Mouse (Mus musculus): Measurements from ENCODE around the gene Jup.
A peak's percentile ranks its signal among the peaks of the same experiment; 100 is the strongest.
"Not testable (repeated sequence)": the region's sequence is repeated elsewhere in the genome, so short reads cannot be mapped to it uniquely, and the experiment has no call there.

Gene Jup

GRCm38 (mm10) chr11:100389931-100390445 is 7.6 kb downstream of the Jup start:
- DNase-seq (ENCODE audit: low spot score in 2 of 2): no peak

DNA sequence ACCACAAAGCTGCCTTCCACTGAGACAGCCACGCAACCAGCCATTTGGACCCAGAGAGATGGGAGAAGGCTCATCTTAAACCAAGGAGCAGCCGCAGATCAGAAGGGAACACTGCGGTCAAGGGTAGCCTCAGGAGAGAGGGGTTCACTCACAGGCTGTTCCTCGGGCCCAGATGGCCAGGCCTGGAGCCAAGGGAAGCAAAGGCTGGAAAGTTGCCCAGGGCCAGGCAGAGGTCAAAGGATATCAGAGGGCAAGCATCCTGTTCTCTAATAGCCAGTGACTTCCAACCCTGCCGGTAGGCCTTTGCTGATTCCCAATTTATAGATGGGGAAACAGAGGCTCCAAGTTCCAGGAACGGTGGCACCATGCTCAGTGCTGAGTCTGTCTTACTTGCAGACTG is 9.0 kb downstream of the Jup start:
- no peak for DNase-seq (ENCODE audit: low spot score in 2 of 2)

DNA sequence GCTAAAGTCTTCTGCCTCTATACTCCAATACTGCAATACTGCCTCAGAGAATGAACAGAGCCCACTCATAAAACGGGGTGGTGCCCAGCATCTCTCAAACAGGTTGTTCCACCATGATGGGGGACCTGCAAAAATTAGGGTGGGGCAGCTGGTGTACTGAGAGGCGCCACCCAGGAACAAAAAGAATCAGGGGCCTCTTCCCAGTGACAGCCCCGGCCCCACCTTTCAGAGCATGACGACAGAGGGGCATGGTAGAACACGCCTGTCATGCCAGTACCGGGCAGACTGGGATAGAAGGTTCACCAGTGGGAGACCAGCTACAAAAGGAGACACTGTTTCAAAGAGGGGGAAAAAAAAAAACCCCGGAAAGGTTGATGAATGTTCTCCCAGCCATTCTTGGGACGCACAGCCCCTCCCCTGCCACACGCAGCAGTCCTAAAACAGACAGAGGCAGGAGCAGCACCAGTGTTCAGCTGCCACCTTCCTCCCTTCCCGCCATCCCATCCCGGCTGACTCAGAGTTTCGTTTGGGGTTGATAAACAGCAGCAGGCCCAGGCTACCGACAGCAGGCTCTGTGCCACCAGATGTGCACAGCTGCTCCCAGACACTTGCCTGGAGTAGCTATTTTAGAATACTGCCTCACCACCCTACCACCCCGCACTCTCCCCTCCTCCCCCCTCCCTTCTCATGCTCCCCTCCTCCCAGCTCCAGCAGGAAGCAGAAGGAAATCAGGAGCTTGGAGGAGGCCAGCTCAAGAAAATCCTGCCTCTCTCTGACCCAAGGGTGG is 9.8 kb downstream of the Jup start:
- DNase-seq (ENCODE audit: low spot score in 2 of 2): no peak

DNA sequence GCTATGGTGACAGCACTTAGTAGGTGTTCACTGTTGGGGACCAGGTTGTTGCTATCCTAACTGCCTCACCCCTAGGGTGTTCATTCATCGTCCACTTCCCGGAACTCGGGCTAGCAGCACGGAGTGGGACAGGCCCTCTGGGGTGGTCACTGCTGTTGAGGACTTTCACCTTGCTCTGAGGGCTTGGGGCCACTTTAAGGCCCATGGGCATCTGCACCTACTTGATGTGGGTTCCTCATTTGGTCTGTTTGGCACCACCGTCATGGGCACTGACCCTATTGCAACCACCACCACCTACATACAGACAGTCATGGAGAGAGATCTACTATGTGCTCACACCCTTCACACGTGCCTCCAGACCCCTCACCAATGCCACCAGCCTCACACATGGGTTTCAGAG is 10.5 kb downstream of the Jup start:
- no peak for DNase-seq (ENCODE audit: low spot score in 2 of 2)

- DNase-seq (ENCODE audit: low spot score in 2 of 2): no peak
These were observed 11.0 kb downstream of the Jup start for GRCm38 (mm10) chr11:100386586-100386985.

DNA sequence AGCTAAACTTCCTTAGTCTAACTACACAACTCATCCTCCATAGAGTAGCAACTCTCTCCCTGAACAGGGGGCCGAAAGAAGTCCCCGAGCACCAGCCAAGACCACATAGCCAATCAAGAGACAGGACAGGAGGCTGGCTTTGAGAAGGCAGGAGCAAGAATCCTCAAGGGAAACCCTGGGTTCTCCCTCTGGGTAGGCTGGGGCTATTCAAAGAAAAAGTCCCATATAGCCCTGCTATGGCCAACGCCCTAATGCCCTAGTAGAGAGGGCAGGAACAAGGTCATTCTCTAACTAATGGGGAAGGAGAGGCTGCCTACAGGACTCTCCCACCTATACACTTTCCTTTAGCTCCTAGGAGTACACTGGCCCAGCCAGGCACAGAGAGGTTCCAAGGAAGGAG is 12.5 kb downstream of the Jup start:
- no peak for DNase-seq (ENCODE audit: low spot score in 2 of 2)

GRCm38 (mm10) chr11:100382682-100383081 is 14.9 kb downstream of the Jup start:
- DNase-seq (ENCODE audit: low spot score in 2 of 2): no peak

DNA sequence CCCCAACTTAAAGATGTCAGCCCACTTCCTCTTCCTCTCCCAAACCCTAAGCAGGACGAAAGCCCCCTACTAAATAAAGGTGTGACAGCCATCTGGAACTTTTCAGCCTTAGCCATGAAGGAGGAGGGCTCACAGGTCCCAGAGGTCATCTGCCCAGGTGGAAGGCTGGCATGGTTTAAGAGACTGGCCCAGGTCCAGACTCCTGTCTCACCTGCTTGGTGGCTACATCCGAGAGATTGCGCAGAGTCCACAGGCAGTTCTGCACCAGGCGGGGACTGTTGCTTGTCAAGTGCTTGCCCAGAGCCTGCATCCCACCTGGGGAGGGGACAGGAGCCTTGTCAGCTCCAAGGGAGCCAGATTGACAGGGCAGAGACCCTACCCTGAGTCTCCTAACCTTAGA is 18.3 kb downstream of the Jup start:
- no peak for DNase-seq (ENCODE audit: low spot score in 2 of 2)

DNA sequence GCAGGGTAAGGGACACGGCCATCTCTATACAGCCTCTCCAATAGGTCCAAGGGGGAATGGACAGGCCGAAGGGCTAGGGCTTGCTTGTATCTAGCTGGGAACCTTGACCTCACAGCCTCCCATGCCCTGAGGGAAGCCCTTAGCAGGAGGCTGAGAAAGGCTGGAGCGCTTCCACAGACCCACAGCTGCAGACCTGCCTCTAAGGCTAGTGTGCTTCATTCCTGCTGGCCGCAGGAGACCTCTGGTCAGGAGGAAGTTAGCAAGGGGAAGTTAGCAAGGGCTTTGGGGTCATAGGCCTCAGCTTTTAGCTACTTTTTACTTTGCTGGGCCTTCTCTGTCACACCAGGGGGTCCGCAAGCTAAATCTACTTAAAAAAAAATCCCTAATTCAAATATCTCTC is 19.1 kb downstream of the Jup start:
- no peak for DNase-seq (ENCODE audit: low spot score in 2 of 2)

- DNase-seq (ENCODE audit: low spot score in 2 of 2): no peak
These were observed 19.6 kb downstream of the Jup start for GRCm38 (mm10) chr11:100377989-100378388.

DNA sequence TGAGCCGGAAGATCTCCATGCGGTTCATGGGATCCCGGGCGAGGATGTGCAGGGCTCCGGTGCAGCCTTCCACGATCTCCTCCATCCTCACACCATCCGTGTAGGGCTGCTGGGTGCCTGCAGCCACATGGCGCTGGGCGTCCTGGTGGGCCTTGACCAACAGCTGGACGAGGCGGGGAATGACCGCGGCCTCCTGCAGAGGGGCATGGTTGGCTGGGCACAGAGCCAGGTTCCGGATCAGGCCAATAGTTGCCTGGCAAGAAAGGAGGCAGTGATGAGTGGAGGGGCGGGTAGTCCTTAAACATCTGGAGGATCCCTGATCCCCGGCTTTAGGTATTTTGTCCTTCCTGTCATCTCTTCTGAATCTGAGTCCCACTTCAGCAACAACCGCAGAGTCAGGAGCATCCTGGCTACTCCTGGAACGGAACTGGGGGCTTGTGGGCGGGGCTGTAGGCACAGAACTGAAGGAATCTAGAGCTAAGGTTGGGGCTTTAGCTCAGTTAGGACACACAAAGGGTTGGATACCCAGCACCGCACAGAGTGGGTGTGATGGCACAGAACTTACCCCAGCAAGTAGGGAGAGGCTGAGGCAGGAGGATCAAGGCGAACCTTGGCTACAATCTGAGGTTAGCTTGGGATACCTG is 20.7 kb downstream of the Jup start:
- DNase-seq (ENCODE audit: low spot score in 2 of 2): no peak

GRCm38 (mm10) chr11:100376005-100376404 is 21.6 kb downstream of the Jup start:
- DNase-seq (ENCODE audit: low spot score in 2 of 2): no peak

GRCm38 (mm10) chr11:100375127-100375526 is 22.4 kb downstream of the Jup start:
- DNase-seq (ENCODE audit: low spot score in 2 of 2): no peak

GRCm38 (mm10) chr11:100371981-100372558 is 25.5 kb downstream of the Jup start:
- DNase-seq (ENCODE audit: low spot score in 2 of 2): no peak

DNA sequence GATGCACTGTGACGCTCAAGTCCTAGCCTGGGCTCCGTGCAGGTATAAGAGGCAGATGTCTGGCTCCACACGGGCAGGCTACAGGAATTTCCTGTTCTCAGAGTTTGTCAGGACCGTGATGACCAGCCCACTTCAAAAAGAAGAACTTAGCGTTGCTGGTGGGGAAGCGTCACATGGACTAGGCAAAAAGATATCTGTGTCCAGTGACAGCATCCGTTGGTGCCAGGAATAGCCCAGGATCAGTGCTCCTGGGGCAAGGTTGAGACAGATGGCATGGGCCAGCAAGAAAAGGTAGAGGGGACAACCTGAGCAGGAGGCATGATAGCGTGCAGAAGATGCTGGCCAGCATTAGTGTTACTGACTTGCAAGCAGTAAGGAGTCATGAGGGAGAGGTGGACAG is 27.7 kb downstream of the Jup start:
- no peak for DNase-seq (ENCODE audit: low spot score in 2 of 2)

- DNase-seq (ENCODE audit: low spot score in 2 of 2): no peak
These were observed 28.4 kb downstream of the Jup start for GRCm38 (mm10) chr11:100369145-100369544.

DNA sequence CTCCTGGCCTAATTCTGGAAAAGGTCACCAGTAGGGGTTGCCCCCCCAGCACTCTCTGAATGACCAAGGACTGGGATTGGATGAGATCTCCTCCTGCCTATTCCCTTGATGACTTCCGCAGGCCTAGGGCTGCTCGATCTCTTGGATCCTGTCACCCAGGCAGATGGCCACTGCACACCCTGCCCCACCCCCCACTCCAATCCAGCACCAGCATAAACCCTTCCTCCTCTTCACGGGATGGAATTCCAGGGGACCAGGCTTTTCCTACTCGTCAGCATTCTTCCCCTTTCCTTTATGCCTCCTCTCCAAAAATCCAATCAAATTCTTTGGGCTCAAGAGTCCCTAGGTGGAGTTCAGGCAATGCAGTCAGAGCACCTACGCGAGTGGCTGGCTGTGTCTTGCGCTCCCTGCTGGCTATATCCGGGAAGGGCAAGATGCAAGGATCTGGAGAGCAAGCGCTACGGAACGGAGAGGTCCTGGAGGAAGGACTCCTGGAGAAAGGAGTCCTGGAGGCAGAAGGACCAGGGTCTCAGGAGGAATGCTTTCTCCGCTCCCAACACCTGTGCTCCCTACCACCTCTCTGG is 34.5 kb downstream of the Jup start:
- DNase-seq (ENCODE audit: low spot score in 2 of 2): peak; percentile 17 to 53

DNA sequence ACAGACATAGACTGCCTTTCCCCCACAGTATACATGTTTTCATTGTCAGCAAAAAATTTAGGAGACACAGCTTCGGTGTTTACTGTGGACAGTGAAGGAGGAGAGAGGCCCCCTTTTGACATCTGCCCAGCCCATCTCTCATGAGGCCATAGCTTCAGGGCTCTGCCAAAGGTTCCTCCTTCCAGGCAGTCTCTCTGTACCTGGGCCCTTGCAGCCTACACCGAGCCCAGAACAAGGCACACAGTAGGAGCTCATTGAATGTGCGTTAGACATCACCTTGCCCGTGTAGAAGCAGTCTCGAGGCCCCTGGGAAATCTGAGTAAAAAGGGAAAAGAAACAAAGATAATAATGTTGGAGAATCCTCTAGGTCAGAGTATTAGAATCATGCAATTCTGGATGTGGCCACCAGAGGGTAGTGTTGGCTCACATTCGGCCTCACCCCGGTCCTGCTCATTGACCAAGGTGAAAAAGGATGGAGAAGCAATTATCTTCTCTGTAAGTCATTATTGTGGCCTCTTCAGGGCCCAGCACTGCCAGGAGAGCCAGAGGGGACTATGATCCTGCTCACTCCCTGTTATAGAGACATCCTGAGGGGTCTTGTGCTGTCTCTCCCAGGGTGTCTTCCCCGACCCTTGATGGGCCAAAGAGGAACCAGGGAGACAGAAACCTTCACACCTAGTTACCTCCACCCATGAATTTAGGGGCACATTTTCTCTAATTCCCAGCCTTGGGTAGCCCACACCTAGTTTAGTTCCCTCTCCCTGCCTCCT is 35.2 kb downstream of the Jup start:
- DNase-seq (ENCODE audit: low spot score in 2 of 2): peak; percentile 66 to 80

- DNase-seq (ENCODE audit: low spot score in 2 of 2): not testable (repeated sequence)
These were observed 36.5 kb downstream of the Jup start for GRCm38 (mm10) chr11:100361059-100361458.

- no peak for DNase-seq (ENCODE audit: low spot score in 2 of 2)
These were observed 37.4 kb downstream of the Jup start for GRCm38 (mm10) chr11:100360175-100360574.

DNA sequence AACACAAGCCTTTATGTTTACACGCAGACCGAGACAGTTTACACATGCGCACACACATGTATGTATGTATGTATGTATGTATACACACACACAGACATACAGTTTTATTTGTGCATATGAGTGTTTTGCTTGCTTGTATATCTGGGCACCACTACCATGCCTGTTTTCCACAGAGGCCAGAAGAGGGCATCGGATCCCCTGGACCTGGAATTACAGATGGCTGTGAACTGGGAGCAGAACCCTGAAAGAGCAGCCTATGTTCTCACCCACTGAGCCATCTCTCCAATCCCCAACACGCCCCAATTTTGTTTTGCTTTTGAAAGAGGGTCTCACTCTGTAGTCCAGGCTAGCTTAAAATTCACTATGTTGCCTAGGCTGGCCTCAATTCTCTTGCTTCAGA is 40.2 kb downstream of the Jup start:
- DNase-seq (ENCODE audit: low spot score in 2 of 2): no peak

GRCm38 (mm10) chr11:100356819-100357211 is 40.7 kb downstream of the Jup start:
- no peak for DNase-seq (ENCODE audit: low spot score in 2 of 2)

Measured in natural killer cell, adult 2 months (primary cell).